Mouse (Mus musculus): ENCODE data around the gene Comt. TPM values are rescaled to one million over a fixed set of nuclear protein-coding genes. Genes with fewer than 3 reads are reported as not detected.

Comt gene
- total and polyA plus RNA-seq, 2 experiments from 2014 or later = 74.6 to 95.0 TPM

DNA sequence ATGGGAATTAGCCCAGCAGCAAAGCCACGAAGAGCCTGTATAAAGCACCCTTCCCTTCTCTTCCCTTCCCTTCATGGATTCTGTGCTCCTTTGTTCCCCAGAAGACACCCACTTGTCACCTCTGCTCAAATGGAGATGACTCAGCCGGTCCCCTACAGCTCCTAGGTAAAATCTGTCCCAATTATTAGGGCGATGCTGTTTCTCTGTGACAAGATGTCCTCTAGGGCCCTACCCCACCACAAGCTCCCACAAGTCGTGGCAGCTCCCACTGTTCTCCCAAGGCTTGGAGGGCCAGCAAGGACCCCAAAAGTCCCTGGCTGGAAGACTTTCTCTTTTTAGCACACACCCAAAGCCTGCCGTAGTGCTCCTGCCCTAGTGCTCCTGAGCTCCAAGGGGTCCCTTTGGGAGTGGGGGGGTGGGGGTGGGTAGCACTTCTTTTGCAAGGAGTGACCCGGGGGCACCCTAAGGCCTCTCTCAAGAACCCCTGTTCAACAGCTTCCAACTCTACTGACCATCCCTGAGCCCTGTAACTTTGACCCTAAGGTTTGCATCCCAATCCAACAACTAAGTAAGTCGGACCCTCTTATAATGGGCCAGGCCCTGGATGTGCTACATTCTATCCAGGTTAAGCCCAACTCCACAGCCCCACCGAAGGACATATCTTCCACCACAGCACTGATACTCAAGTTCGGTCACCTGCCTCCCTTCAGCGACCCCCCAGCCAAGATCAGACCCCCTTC lies 1.0 kb downstream of the Comt start:
- no peaks in the 10 kb centered on the region for H3K9me3 ChIP-seq (ENCODE audit: low read length)
- H3K4me1 ChIP-seq (ENCODE audit: insufficient read depth, low read length) = 0 out of 2 replicates have a peak, but pooled peaks cover 8% of the 10 kb centered on the region
- no peak for TF ChIP-seq CTCF (IDR thresholded peaks at IDR 0.05)
- peak overlapping the region; percentile 81 for H3K4me3 ChIP-seq (ENCODE audit: low read depth, low read length)
- no peak for DNase-seq (ENCODE audit: low spot score)
- H3K27me3 ChIP-seq (ENCODE audit: insufficient read depth, low read length) = no peaks in the 10 kb centered on the region
- H3K9ac ChIP-seq (replicated peaks; ENCODE audit: low read length, poor library complexity, severe bottlenecking) = peak overlapping the region; percentile 93
- H3K27ac ChIP-seq (ENCODE audit: low read depth, low read length) = peak overlapping the region; percentile 83
- peak; percentile 31 for ATAC-seq (ENCODE audit: low FRiP score)
- H3K36me3 ChIP-seq (ENCODE audit: insufficient read depth, low read length) = 0 out of 2 replicates have a peak, but pooled peaks cover 3% of the 10 kb centered on the region
- H3K4me2 ChIP-seq (ENCODE audit: low read depth, low read length, poor library complexity, severe bottlenecking) = peak overlapping the region; percentile 90
- WGBS = 16% methylated on average over 10 of the region's 10 CpGs

- DNase-seq (ENCODE audit: low spot score) (no peak), ATAC-seq (ENCODE audit: low FRiP score) (no peak)
- Histone ChIP-seq H3K9me3 (ENCODE audit: low read length) (no peaks in the 10 kb centered on the region), H3K36me3 (ENCODE audit: insufficient read depth, low read length) (0 out of 2 replicates have a peak, but pooled peaks cover 3% of the 10 kb centered on the region), H3K27ac (ENCODE audit: low read depth, low read length) (0 out of 2 replicates have a peak overlapping the region, but pooled peaks have one; percentile 18), H3K4me1 (ENCODE audit: insufficient read depth, low read length) (0 out of 2 replicates have a peak, but pooled peaks cover 8% of the 10 kb centered on the region), H3K27me3 (ENCODE audit: insufficient read depth, low read length) (no peaks in the 10 kb centered on the region), H3K9ac (replicated peaks; ENCODE audit: low read length, poor library complexity, severe bottlenecking) (peak overlapping the region; percentile 33; the same call in 1 of the 2 replicates), H3K4me2 (ENCODE audit: low read depth, low read length, poor library complexity, severe bottlenecking) (peak overlapping the region; percentile 24; the same call in 1 of the 2 replicates), H3K4me3 (ENCODE audit: low read depth, low read length) (no peak overlapping the region)
- 66% methylated on average over 11 of the region's 11 CpGs for WGBS
- TF ChIP-seq CTCF (IDR thresholded peaks at IDR 0.05) = no peak
These were observed 2.1 kb downstream of the Comt start for GRCm38 (mm10) chr16:18424364-18425045.

GRCm38 (mm10) chr16:18423915-18424265 lies 2.8 kb downstream of the Comt start:
- 87% methylated on average over 5 of the region's 5 CpGs for WGBS
- no peak overlapping the region for H3K4me2 ChIP-seq (ENCODE audit: low read depth, low read length, poor library complexity, severe bottlenecking)
- no peak overlapping the region for H3K4me3 ChIP-seq (ENCODE audit: low read depth, low read length)
- ATAC-seq (ENCODE audit: low FRiP score) (no peak), DNase-seq (ENCODE audit: low spot score) (no peak)
- H3K4me1 ChIP-seq (ENCODE audit: insufficient read depth, low read length) = 0 out of 2 replicates have a peak, but pooled peaks cover 8% of the 10 kb centered on the region
- TF ChIP-seq CTCF (IDR thresholded peaks at IDR 0.05) = no peak
- H3K9ac ChIP-seq (replicated peaks; ENCODE audit: low read length, poor library complexity, severe bottlenecking) = no peak overlapping the region
- 0 out of 2 replicates have a peak, but pooled peaks cover 3% of the 10 kb centered on the region for H3K36me3 ChIP-seq (ENCODE audit: insufficient read depth, low read length)
- no peak overlapping the region for H3K27ac ChIP-seq (ENCODE audit: low read depth, low read length)
- H3K9me3 ChIP-seq (ENCODE audit: low read length) = no peaks in the 10 kb centered on the region
- H3K27me3 ChIP-seq (ENCODE audit: insufficient read depth, low read length) = no peaks in the 10 kb centered on the region

GRCm38 (mm10) chr16:18423203-18423914 lies 3.3 kb downstream of the Comt start:
- no peak overlapping the region for H3K9ac ChIP-seq (replicated peaks; ENCODE audit: low read length, poor library complexity, severe bottlenecking)
- no peaks in the 10 kb centered on the region for H3K9me3 ChIP-seq (ENCODE audit: low read length)
- H3K4me1 ChIP-seq (ENCODE audit: insufficient read depth, low read length) = 0 out of 2 replicates have a peak, but pooled peaks cover 8% of the 10 kb centered on the region
- no peak for TF ChIP-seq CTCF (IDR thresholded peaks at IDR 0.05)
- 88% methylated on average over 7 of the region's 7 CpGs for WGBS
- H3K27ac ChIP-seq (ENCODE audit: low read depth, low read length) = no peak overlapping the region
- H3K4me2 ChIP-seq (ENCODE audit: low read depth, low read length, poor library complexity, severe bottlenecking) = no peak overlapping the region
- ATAC-seq (ENCODE audit: low FRiP score) (no peak), DNase-seq (ENCODE audit: low spot score) (no peak)
- H3K27me3 ChIP-seq (ENCODE audit: insufficient read depth, low read length) = no peaks in the 10 kb centered on the region
- 0 out of 2 replicates have a peak, but pooled peaks cover 3% of the 10 kb centered on the region for H3K36me3 ChIP-seq (ENCODE audit: insufficient read depth, low read length)
- H3K4me3 ChIP-seq (ENCODE audit: low read depth, low read length) = no peak overlapping the region

GRCm38 (mm10) chr16:18420571-18420970 lies 6.1 kb downstream of the Comt start:
- H3K4me2 ChIP-seq (ENCODE audit: low read depth, low read length, poor library complexity, severe bottlenecking) = no peak overlapping the region
- no peaks in the 10 kb centered on the region for H3K27me3 ChIP-seq (ENCODE audit: insufficient read depth, low read length)
- H3K4me3 ChIP-seq (ENCODE audit: low read depth, low read length) = no peak overlapping the region
- H3K4me1 ChIP-seq (ENCODE audit: insufficient read depth, low read length) = 0 out of 2 replicates have a peak, but pooled peaks cover 3% of the 10 kb centered on the region
- no peak for TF ChIP-seq CTCF (IDR thresholded peaks at IDR 0.05)
- no peak overlapping the region for H3K27ac ChIP-seq (ENCODE audit: low read depth, low read length)
- 0 out of 2 replicates have a peak, but pooled peaks cover 3% of the 10 kb centered on the region for H3K36me3 ChIP-seq (ENCODE audit: insufficient read depth, low read length)
- no peak for ATAC-seq (ENCODE audit: low FRiP score)
- no peaks in the 10 kb centered on the region for H3K9me3 ChIP-seq (ENCODE audit: low read length)
- DNase-seq (ENCODE audit: low spot score) = no peak
- 60% methylated on average over 3 of the region's 3 CpGs for WGBS
- H3K9ac ChIP-seq (replicated peaks; ENCODE audit: low read length, poor library complexity, severe bottlenecking) = no peak overlapping the region

All from midbrain, postnatal 0 days (tissue).